Mouse (Mus musculus): ENCODE measurements around the gene Lgals3bp. TPM values are rescaled to one million over a fixed set of nuclear protein-coding genes. Genes with fewer than 3 reads are reported as not detected.

The Lgals3bp gene
- polyA plus RNA-seq, 1 experiment from 2014 or later: 0.68 TPM

DNA sequence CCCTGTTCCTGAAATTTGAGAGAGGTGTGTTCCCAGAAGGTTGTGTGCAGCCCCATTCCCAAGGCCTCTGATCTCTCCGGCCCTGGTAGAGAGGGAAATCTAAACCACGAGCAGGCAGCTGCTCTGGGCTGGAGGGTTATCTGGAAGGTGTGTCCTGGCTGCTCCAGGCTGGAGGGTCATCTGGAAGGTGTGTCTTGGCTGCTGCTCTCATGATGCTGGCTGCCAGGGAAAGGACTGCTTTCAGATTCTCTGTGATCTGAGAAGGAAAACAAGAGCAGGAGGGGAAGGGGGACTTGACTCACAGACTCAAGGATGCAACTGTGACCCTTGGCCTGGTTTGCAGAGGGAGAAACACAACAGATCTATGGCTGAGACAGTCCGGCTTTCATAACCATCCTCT, 35.8 kb downstream of the Lgals3bp start:
- 67% methylated on average over 3 of the region's 3 CpGs for WGBS
- no peak overlapping the region for H3K27ac ChIP-seq (replicated peaks)

DNA sequence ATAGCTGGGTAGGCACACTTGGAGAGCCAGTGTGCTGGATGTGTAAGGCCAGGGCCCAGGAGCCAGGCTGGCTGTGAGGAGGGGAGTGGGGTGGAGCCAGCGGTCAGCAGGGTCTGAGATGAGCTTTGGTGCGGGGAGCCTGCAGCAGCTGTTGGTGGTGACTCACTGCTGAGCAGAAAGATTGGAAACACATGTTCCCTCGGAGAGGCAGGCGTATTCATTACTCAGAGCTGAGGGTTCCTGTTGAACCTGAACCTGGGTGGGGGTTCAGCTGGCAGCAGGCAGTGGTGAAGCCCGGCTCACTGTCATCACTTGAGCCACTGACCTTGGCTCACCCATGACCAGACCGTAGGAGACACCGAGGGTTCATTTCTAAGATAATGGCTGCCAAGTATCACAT, 36.7 kb downstream of the Lgals3bp start:
- peaks cover 9% of the 10 kb centered on the region; the same call in 1 of the 2 replicates for H3K27me3 ChIP-seq (ENCODE audit: low read depth, poor library complexity, severe bottlenecking)
- H3K4me1 ChIP-seq: peaks cover 30% of the 10 kb centered on the region
- no peaks in the 10 kb centered on the region; the same call in 1 of the 2 replicates for H3K9me3 ChIP-seq (replicated peaks)
- no peak overlapping the region for H3K27ac ChIP-seq (replicated peaks)
- peak; percentile 25 for DNase-seq (ENCODE audit: low spot score)
- WGBS: 74% methylated on average over 7 of the region's 7 CpGs
- no peaks in the 10 kb centered on the region for H3K36me3 ChIP-seq
- no peak overlapping the region for H3K4me3 ChIP-seq

More for the DNA sequence above, 35.8 kb downstream of the Lgals3bp start:
- DNase-seq (ENCODE audit: low spot score): no peak
- Histone ChIP-seq H3K36me3 (no peaks in the 10 kb centered on the region), H3K27me3 (ENCODE audit: low read depth, poor library complexity, severe bottlenecking) (peaks cover 9% of the 10 kb centered on the region; the same call in 1 of the 2 replicates), H3K9me3 (replicated peaks) (no peaks in the 10 kb centered on the region; the same call in 1 of the 2 replicates), H3K4me3 (no peak overlapping the region), H3K4me1 (peaks cover 28% of the 10 kb centered on the region)

DNA sequence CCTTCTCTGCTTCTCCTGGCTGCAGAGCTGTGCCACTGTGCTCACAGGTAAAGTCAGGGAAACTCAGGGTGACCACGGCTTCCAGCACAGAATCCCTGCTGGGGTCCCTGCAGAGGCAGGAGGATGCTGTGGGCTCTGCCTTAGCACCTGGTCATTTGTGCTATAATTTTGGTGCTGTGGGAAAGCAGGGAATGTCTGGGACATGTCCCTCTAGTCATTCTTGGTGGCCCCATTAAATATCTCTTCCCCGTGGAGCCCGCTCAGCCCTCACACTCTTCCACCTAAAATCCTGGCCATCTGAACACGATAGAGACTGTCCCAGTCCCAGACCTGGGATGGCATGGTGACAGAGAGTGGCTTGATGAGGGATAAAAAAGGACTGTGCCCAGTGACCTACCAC, 37.9 kb downstream of the Lgals3bp start:
- Histone ChIP-seq H3K27me3 (ENCODE audit: low read depth, poor library complexity, severe bottlenecking) (peaks cover 9% of the 10 kb centered on the region; the same call in 1 of the 2 replicates), H3K27ac (replicated peaks) (no peak overlapping the region), H3K4me1 (peaks cover 30% of the 10 kb centered on the region), H3K36me3 (no peaks in the 10 kb centered on the region), H3K9me3 (replicated peaks) (no peaks in the 10 kb centered on the region; the same call in 1 of the 2 replicates), H3K4me3 (no peak overlapping the region)
- DNase-seq (ENCODE audit: low spot score): no peak
- WGBS: 87% methylated on average over 4 of the region's 4 CpGs

DNA sequence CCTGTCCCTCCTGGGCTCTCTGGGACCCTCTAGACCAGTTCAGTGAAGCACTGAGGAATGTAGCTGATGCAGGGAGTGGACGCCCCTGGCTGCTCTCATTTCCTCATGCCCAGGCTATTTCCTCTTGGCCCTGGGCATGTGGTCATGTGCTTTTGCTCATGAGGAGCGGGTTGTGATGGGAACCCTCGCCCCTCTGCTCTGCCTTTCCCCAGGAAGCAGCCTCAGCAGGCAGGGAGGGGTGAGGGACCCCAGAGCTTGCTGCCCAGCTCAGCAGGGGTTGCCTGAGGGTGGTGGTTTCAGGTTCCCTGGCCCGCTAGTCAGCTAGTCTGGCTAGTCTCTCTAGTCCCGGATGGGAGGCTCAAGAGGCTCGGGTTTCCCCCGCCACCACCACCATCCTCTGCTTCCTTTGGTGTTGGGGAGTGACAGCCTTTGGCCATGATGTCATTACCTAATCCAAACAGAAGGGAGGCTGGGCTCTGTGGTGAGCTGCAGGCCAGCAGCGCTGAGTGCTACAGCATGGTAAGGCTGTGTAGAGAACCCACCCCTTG, 38.8 kb downstream of the Lgals3bp start:
- Histone ChIP-seq H3K27ac (replicated peaks) (peak overlapping the region; percentile 71), H3K27me3 (ENCODE audit: low read depth, poor library complexity, severe bottlenecking) (peaks cover 9% of the 10 kb centered on the region; the same call in 1 of the 2 replicates), H3K36me3 (no peaks in the 10 kb centered on the region), H3K4me1 (peaks cover 30% of the 10 kb centered on the region), H3K4me3 (0 out of 2 replicates have a peak overlapping the region, but pooled peaks have one; percentile 16), H3K9me3 (replicated peaks) (no peaks in the 10 kb centered on the region)
- 10% methylated on average over 8 of the region's 8 CpGs for WGBS
- DNase-seq (ENCODE audit: low spot score): peak; percentile 43

DNA sequence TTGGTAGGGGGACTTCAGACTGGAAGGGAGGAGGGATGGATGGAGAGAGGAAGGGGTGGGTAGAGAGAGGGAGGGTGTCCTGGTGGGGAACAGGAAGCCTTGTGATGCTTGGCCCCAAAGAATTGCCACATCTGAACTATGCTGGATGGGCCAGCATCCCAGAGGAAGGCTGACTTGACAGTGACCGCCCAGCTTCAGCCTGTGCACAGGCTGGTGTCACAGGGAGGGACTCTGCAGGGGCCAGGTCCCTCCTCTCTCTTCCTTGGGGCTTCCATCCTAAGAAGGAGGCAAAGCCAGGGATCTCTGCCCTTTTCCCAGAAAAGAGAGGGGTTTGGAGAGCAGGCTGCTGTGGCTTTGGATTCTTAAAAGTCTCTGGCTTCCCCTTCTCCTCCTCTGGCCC, 39.4 kb downstream of the Lgals3bp start:
- Histone ChIP-seq H3K9me3 (replicated peaks) (no peaks in the 10 kb centered on the region), H3K27me3 (ENCODE audit: low read depth, poor library complexity, severe bottlenecking) (peaks cover 9% of the 10 kb centered on the region; the same call in 1 of the 2 replicates), H3K4me1 (peaks cover 30% of the 10 kb centered on the region), H3K27ac (replicated peaks) (peak overlapping the region; percentile 71), H3K36me3 (no peaks in the 10 kb centered on the region), H3K4me3 (no peak overlapping the region)
- no peak for DNase-seq (ENCODE audit: low spot score)
- 77% methylated on average over 1 of the region's 1 CpGs for WGBS

DNA sequence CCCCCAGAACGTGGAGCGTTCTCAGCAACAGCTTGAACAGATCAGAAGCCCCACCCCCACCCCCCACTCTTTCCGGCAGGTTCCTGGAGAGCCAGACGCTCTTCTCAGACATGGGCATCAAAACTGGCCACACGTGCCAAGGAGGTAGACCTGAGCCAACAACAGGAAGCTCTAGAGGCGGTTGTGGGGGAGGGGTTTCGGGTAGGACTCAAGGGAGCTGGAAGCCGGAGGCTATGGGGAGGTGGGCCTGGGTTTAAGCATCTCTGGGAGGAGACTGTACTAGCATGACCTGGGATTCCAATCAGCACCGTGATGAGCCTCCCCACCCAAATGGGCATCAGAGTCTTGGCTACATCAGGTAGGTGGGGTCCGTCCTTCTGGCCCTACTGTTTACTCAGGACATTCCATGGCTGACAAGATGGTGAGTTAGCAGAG, 41.0 kb downstream of the Lgals3bp start:
- Histone ChIP-seq H3K9me3 (replicated peaks) (no peaks in the 10 kb centered on the region), H3K4me3 (no peak overlapping the region), H3K27me3 (ENCODE audit: low read depth, poor library complexity, severe bottlenecking) (peaks cover 13% of the 10 kb centered on the region; the same call in 1 of the 2 replicates), H3K4me1 (peaks cover 28% of the 10 kb centered on the region), H3K27ac (replicated peaks) (no peak overlapping the region), H3K36me3 (no peaks in the 10 kb centered on the region)
- DNase-seq (ENCODE audit: low spot score): no peak
- WGBS: 80% methylated on average over 10 of the region's 10 CpGs

DNA sequence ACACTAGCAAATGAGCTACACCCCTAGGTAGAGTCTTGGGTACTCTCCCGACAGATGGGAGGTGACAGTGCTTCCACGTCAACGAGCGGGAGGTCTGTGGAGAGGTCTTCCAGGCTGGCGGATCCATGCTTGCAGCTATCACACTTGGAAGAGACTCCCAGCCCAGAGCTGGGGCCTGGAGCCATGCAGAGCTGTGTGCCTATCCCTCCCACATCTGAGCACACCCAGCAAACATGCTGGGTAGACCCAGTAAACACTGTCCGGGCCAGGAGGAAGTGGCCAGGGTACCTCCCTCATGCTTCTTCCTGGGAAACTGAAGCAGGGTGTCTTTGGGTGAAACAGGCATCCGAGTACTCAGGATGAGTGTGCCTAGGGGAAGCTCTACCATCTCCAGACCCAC, 41.4 kb downstream of the Lgals3bp start:
- Histone ChIP-seq H3K4me3 (no peak overlapping the region), H3K27me3 (ENCODE audit: low read depth, poor library complexity, severe bottlenecking) (peaks cover 14% of the 10 kb centered on the region; the same call in 1 of the 2 replicates), H3K4me1 (peaks cover 32% of the 10 kb centered on the region), H3K36me3 (no peaks in the 10 kb centered on the region), H3K27ac (replicated peaks) (no peak overlapping the region), H3K9me3 (replicated peaks) (no peaks in the 10 kb centered on the region)
- 83% methylated on average over 7 of the region's 7 CpGs for WGBS
- DNase-seq (ENCODE audit: low spot score): no peak

DNA sequence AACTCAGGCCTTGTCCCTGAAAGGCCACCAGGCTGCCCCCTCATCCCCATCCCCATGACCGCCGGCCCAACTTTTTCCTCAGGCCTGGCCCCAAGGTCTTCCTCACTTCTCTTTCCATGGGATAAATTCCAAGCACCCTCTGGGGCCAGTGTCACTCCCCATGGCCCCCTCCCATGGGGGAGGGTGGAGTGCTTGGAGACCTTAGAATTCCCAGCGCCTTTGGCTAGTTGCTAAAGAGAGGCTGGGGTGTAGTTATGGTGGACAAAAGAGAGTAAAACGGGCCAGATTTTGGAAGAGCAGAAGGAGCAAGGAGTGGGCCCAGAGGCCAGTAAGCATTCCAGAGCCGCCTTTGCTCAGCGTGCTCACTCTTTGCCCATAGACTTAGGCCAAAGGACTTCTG, 46.3 kb downstream of the Lgals3bp start, which contains the start of gene Timp2:
TSS of gene Timp2 (minus strand) at position 101 of the 400 bp plus-strand sequence.
- Histone ChIP-seq H3K9me3 (replicated peaks) (no peaks in the 10 kb centered on the region), H3K4me3 (peak within 1 kb of the TSS; percentile 87), H3K4me1 (peaks cover 32% of the 10 kb centered on the region), H3K36me3 (0 out of 2 replicates have a peak, but pooled peaks cover 5% of the 10 kb centered on the region), H3K27me3 (ENCODE audit: low read depth, poor library complexity, severe bottlenecking) (peaks cover 23% of the 10 kb centered on the region; the same call in 1 of the 2 replicates), H3K27ac (replicated peaks) (peak within 1 kb of the TSS; percentile 95)
- DNase-seq (ENCODE audit: low spot score): no peak
- WGBS: 29% methylated on average over 6 of the region's 6 CpGs

DNA sequence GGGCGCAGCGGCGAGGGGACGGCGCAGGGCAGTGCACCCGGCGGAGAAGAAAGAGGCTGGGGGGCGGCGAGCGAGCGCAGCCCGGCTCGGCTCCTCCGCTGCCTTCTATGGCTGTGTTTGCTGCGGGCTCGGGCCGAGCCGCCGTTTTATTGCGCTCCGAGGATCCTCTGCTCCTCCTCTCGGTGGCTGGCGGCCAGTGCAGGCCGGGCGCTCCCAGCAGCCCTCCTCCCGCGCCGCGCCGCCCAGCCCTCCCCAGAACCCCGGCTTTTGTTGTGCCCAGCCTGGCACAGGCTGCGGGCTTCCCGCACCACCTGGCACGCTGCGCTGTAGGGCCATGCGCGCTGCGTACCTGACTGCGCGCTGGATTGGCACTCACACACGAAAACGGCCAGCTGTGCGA, 46.7 kb downstream of the Lgals3bp start:
- WGBS: under 1% methylated on average over 41 of the region's 43 CpGs
- peak; percentile 85 for DNase-seq (ENCODE audit: low spot score)
- H3K36me3 ChIP-seq: 0 out of 2 replicates have a peak, but pooled peaks cover 5% of the 10 kb centered on the region
- H3K9me3 ChIP-seq (replicated peaks): no peaks in the 10 kb centered on the region
- peak overlapping the region; percentile 95 for H3K27ac ChIP-seq (replicated peaks)
- H3K27me3 ChIP-seq (ENCODE audit: low read depth, poor library complexity, severe bottlenecking): peaks cover 23% of the 10 kb centered on the region; the same call in 1 of the 2 replicates
- peaks cover 32% of the 10 kb centered on the region for H3K4me1 ChIP-seq
- H3K4me3 ChIP-seq: peak overlapping the region; percentile 87

DNA sequence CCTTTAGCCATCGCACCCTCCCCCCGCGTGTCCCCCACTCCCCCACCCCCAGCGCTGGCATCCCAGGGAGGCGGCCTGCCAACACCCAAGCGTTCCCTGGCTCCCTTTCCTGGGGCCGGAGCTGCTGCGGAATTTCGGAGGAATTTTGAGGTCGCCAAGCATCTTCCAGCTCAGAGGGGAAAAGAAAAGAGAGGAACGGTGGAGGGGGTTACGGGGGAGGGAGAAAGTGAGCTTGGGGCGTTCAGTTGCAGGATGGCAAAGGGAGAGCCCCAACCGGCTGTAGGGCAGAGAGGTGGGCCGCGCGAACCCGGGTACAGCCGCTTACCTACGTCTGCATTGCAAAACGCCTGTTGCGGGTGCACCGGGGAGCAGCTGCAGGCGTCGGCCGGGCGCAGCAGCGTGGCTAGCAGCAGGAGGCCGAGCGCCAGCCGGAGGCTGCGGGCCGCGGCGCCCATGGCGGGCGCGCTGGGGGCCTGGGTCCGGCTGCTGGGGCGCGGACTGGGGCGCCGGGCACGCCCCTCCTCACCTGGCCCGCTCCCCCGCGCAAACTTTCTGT, 47.2 kb downstream of the Lgals3bp start:
- Histone ChIP-seq H3K27me3 (ENCODE audit: low read depth, poor library complexity, severe bottlenecking) (peaks cover 23% of the 10 kb centered on the region; the same call in 1 of the 2 replicates), H3K9me3 (replicated peaks) (no peaks in the 10 kb centered on the region), H3K4me1 (peaks cover 32% of the 10 kb centered on the region), H3K36me3 (0 out of 2 replicates have a peak, but pooled peaks cover 5% of the 10 kb centered on the region), H3K27ac (replicated peaks) (peak overlapping the region; percentile 95), H3K4me3 (peak overlapping the region; percentile 87)
- under 1% methylated on average over 45 of the region's 47 CpGs for WGBS
- no peak for DNase-seq (ENCODE audit: low spot score)

DNA sequence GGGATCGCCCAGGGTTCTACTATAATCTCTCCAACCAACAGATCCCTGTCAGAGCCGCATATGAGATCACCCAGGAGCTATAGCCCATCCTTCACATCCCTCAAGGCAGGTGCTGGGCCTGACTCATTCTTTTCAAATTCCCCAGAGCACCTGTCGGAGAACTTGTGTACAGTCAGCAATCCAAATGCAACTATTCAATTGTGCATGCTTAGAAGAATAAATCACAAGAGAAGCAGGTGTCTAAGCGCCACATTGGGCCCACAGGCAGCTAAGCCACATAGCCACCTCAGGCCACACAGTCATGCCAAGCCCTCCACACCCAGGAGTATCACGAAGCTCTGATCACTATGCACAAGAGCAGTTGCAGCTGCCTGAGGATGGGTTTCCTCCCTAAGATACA, 52.4 kb downstream of the Lgals3bp start:
- H3K36me3 ChIP-seq: 0 out of 2 replicates have a peak, but pooled peaks cover 5% of the 10 kb centered on the region
- WGBS: 91% methylated on average over 5 of the region's 5 CpGs
- no peak overlapping the region for H3K4me3 ChIP-seq
- H3K4me1 ChIP-seq: peaks cover 25% of the 10 kb centered on the region
- no peaks in the 10 kb centered on the region for H3K9me3 ChIP-seq (replicated peaks)
- no peak for DNase-seq (ENCODE audit: low spot score)
- H3K27ac ChIP-seq (replicated peaks): no peak overlapping the region
- peaks cover 17% of the 10 kb centered on the region; the same call in 1 of the 2 replicates for H3K27me3 ChIP-seq (ENCODE audit: low read depth, poor library complexity, severe bottlenecking)

DNA sequence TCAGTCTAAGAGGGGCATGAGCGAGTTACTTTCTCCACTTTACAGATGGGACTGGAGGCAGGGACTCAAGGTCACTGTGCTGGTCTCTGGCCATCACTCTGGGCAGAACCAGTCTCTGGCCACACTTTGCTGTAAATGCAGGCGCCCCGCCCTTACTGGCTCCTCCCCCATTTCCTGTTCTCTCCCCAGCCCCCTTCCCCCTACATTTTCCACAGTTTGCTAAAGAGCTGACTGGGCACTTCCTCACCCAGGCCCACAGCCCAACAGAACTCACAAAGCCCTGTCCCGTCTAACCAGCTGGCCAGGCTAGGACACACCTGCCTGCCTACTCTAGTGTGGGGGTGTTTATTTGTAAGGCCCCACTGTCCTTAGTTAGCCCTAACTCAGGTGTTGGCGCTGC, 53.0 kb downstream of the Lgals3bp start:
- no peak overlapping the region for H3K27ac ChIP-seq (replicated peaks)
- peaks cover 22% of the 10 kb centered on the region for H3K4me1 ChIP-seq
- 76% methylated on average over 5 of the region's 5 CpGs for WGBS
- H3K27me3 ChIP-seq (ENCODE audit: low read depth, poor library complexity, severe bottlenecking): peaks cover 11% of the 10 kb centered on the region; the same call in 1 of the 2 replicates
- no peaks in the 10 kb centered on the region for H3K9me3 ChIP-seq (replicated peaks)
- H3K36me3 ChIP-seq: 0 out of 2 replicates have a peak, but pooled peaks cover 5% of the 10 kb centered on the region
- DNase-seq (ENCODE audit: low spot score): no peak
- no peak overlapping the region for H3K4me3 ChIP-seq

DNA sequence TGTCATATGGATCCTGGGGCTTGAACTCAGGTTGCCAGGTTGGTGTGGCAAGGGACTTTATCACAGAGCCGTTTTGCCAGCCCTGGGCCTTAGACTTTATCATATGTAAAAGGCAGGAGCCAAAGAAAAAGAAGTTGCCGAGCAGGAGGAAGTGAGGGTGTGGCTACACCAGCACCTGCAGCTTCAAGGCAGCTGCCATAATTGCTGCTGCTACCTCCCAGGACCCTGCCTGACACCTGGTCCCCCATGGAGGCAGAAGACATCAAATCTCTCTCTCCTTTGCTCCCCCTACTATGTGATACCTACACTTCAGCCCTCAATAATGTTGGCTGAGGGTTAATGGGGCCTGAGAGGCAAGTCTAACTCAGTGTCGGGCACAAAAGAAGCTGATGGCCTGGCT, 53.5 kb downstream of the Lgals3bp start:
- 0 out of 2 replicates have a peak, but pooled peaks cover 5% of the 10 kb centered on the region for H3K36me3 ChIP-seq
- H3K9me3 ChIP-seq (replicated peaks): no peaks in the 10 kb centered on the region
- H3K27me3 ChIP-seq (ENCODE audit: low read depth, poor library complexity, severe bottlenecking): peaks cover 7% of the 10 kb centered on the region; the same call in 1 of the 2 replicates
- no peak for DNase-seq (ENCODE audit: low spot score)
- H3K27ac ChIP-seq (replicated peaks): no peak overlapping the region
- 81% methylated on average over 3 of the region's 3 CpGs for WGBS
- no peak overlapping the region for H3K4me3 ChIP-seq
- peaks cover 21% of the 10 kb centered on the region for H3K4me1 ChIP-seq
